13 mouse cellular contexts compared by ENCODE assay signal in genomic region chr13:43591828-43592680, GRCm38 (mm10). TPM values are rescaled to one million over a fixed set of nuclear protein-coding genes. Genes with fewer than 3 reads are reported as not detected.
DNase-seq lines count a peak whose midpoint lies in the region; ATAC-seq and TF ChIP-seq lines count a peak whose summit lies in the region.
"Had no signal": no experiment of that assay in that cellular context is flagged by ENCODE, and none has a peak within 500 bp of the region (broad histone marks: within the 10 kb centered on the region; RNA-seq: fewer than 3 reads in every experiment).

No protein-coding gene starts in this region.

- no peaks in the 10 kb centered on the region for H3K9me3 ChIP-seq in embryonic facial prominence, embryonic 11.5 days (replicated peaks; ENCODE audit: control insufficient read depth, low read length)
- no peaks in the 10 kb centered on the region for H3K9me3 ChIP-seq in embryonic facial prominence, embryonic 10.5 days
- H3K9me3 ChIP-seq in forebrain, embryonic 14.5 days (replicated peaks; ENCODE audit: control insufficient read depth, low read length): no peaks in the 10 kb centered on the region

- H3K36me3 ChIP-seq in embryonic facial prominence, embryonic 11.5 days (replicated peaks; ENCODE audit: control insufficient read depth, insufficient read depth, low read depth, low read length): no peaks in the 10 kb centered on the region
- H3K36me3 ChIP-seq in embryonic facial prominence, embryonic 10.5 days (replicated peaks): no peaks in the 10 kb centered on the region
- no peaks in the 10 kb centered on the region for H3K36me3 ChIP-seq in kidney, adult 2 months (ENCODE audit: control insufficient read depth, insufficient read depth, low read length)
- no peaks in the 10 kb centered on the region for H3K36me3 ChIP-seq in forebrain, embryonic 14.5 days (ENCODE audit: control insufficient read depth, insufficient read depth, low read length)

- WGBS in embryonic facial prominence, embryonic 11.5 days: 77% methylated on average over 28 of the region's 28 CpGs
- WGBS in embryonic facial prominence, embryonic 10.5 days: 79% methylated on average over 28 of the region's 28 CpGs
- 77% methylated on average over 28 of the region's 28 CpGs for WGBS in kidney, adult 2 months
- WGBS in forebrain, embryonic 14.5 days: 30% methylated on average over 28 of the region's 28 CpGs

- H3K9ac ChIP-seq in embryonic facial prominence, embryonic 11.5 days (replicated peaks; ENCODE audit: low read length): no peak overlapping the region
- H3K9ac ChIP-seq in forebrain, embryonic 14.5 days (ENCODE audit: low read length): no peak overlapping the region
- H3K9ac ChIP-seq: liver, postnatal 0 days had no signal

- no peak overlapping the region for H3K4me3 ChIP-seq in embryonic facial prominence, embryonic 11.5 days (ENCODE audit: low read depth, low read length)
- no peak overlapping the region for H3K4me3 ChIP-seq in embryonic facial prominence, embryonic 10.5 days
- peak overlapping the region; percentile 33; the same call in 1 of the 2 replicates for H3K4me3 ChIP-seq in kidney, adult 2 months (ENCODE audit: insufficient read depth, low read depth, low read length)
- no peak overlapping the region for H3K4me3 ChIP-seq in forebrain, embryonic 14.5 days (ENCODE audit: low read depth, low read length)
- H3K4me3 ChIP-seq: erythroblast, embryonic 14.5 days; myocyte had no signal

- TF ChIP-seq POLR2A in kidney, adult 2 months (IDR thresholded peaks at IDR 0.05; ENCODE audit: low read depth, low read length): no peak

- H3K27me3 ChIP-seq in embryonic facial prominence, embryonic 11.5 days (ENCODE audit: control insufficient read depth, insufficient read depth, low read length): no peaks in the 10 kb centered on the region
- peaks cover 17% of the 10 kb centered on the region; the same call in 1 of the 2 replicates for H3K27me3 ChIP-seq in embryonic facial prominence, embryonic 10.5 days (replicated peaks; ENCODE audit: low read depth, poor library complexity, severe bottlenecking)
- no peaks in the 10 kb centered on the region for H3K27me3 ChIP-seq in kidney, adult 2 months (replicated peaks; ENCODE audit: control insufficient read depth, insufficient read depth, low read length)
- 0 out of 2 replicates have a peak, but pooled peaks cover 2% of the 10 kb centered on the region for H3K27me3 ChIP-seq in forebrain, embryonic 14.5 days (replicated peaks; ENCODE audit: control insufficient read depth, insufficient read depth, low read length)

- H3K4me1 ChIP-seq in embryonic facial prominence, embryonic 11.5 days (ENCODE audit: control insufficient read depth, insufficient read depth, low read length): no peaks in the 10 kb centered on the region
- H3K4me1 ChIP-seq in embryonic facial prominence, embryonic 10.5 days: no peaks in the 10 kb centered on the region
- no peaks in the 10 kb centered on the region for H3K4me1 ChIP-seq in kidney, adult 2 months (ENCODE audit: control insufficient read depth, insufficient read depth, low read length)
- H3K4me1 ChIP-seq in forebrain, embryonic 14.5 days (ENCODE audit: control insufficient read depth, insufficient read depth, low read length): peaks cover 6% of the 10 kb centered on the region; the same call in 1 of the 2 replicates

- no peak for TF ChIP-seq CTCF in kidney, adult 2 months (conservative IDR thresholded peaks at IDR 0.05; ENCODE audit: insufficient read depth, insufficient read length, low read depth, low read length)

- no peak for ATAC-seq in embryonic facial prominence, embryonic 11.5 days (replicated peaks; ENCODE audit: insufficient number of reproducible peaks, low FRiP score, low TSS enrichment, low read depth)
- peak; percentile 77 for ATAC-seq in forebrain, embryonic 14.5 days
- ATAC-seq: CD4-positive, CD25-positive, alpha-beta regulatory T cell, adult 4 months; liver, postnatal 0 days had no signal

- H3K27ac ChIP-seq in embryonic facial prominence, embryonic 11.5 days (replicated peaks; ENCODE audit: low read depth, low read length): no peak overlapping the region
- no peak overlapping the region for H3K27ac ChIP-seq in embryonic facial prominence, embryonic 10.5 days (replicated peaks)
- H3K27ac ChIP-seq in kidney, adult 2 months (ENCODE audit: insufficient read depth, low read depth, low read length): no peak overlapping the region
- peak overlapping the region; percentile 39; the same call in 1 of the 2 replicates for H3K27ac ChIP-seq in forebrain, embryonic 14.5 days (ENCODE audit: low read depth, low read length)

- peak; percentile 9 for DNase-seq in embryonic facial prominence, embryonic 11.5 days (ENCODE audit: low spot score)
- DNase-seq in embryonic facial prominence, embryonic 10.5 days (ENCODE audit: low spot score): no peak
- no peak for DNase-seq in kidney, adult 2 months
- DNase-seq in kidney, postnatal 25 days: no peak
- peak; percentile 57 for DNase-seq in brain, adult 2 months (ENCODE audit: low read depth, low spot score)
- DNase-seq in forebrain, embryonic 14.5 days (ENCODE audit: low spot score): peak; percentile 76
- DNase-seq in gastrocnemius, postnatal 25 days: no peak
- DNase-seq in T-cell, adult 2 months (ENCODE audit: low spot score): no peak
- DNase-seq: kidney, postnatal 14 days; liver, postnatal 0 days had no signal

- H3K4me2 ChIP-seq in embryonic facial prominence, embryonic 11.5 days (ENCODE audit: low read depth, low read length): no peak overlapping the region
- H3K4me2 ChIP-seq in forebrain, embryonic 14.5 days (ENCODE audit: low read length): peak overlapping the region; percentile 14; the same call in 1 of the 2 replicates

RNA-seq across cellular contexts. Expression of gene Rnf182, which starts 23.5 kb away (rescaled TPM):
- polyA plus RNA-seq in embryonic facial prominence, embryonic 11.5 days (2014; fragmentation: Nextera tagmentation; extraction: Ambion mirVana): 8.1 and 12.1 TPM in 2 replicates
- polyA plus RNA-seq in embryonic facial prominence, embryonic 10.5 days (2016; fragmentation: Nextera tagmentation; extraction: Ambion mirVana): 5.3 and 7.1 TPM in 2 replicates
- 0.39 and 0.48 TPM in 2 replicates for polyA plus RNA-seq in kidney, adult 2 months (2012; rRNA removed)
- polyA plus RNA-seq in forebrain, embryonic 14.5 days (2014; fragmentation: Nextera tagmentation; extraction: Ambion mirVana): 35.0 and 46.6 TPM in 2 replicates
- under 1 TPM in 1 of 2 experiments, not detected in 1; 0.11 TPM for total RNA-seq in gastrocnemius, postnatal 25 days (2021)
- polyA plus RNA-seq: CD4-positive, CD25-positive, alpha-beta regulatory T cell, adult 4 months; erythroblast, embryonic 14.5 days; liver, postnatal 0 days; myocyte had no signal

RNA-seq across cellular contexts. Expression of gene Mcur1, which starts 32.1 kb away (rescaled TPM):
- polyA plus RNA-seq in embryonic facial prominence, embryonic 11.5 days (2014; fragmentation: Nextera tagmentation; extraction: Ambion mirVana): 12.8 and 14.9 TPM in 2 replicates
- polyA plus RNA-seq in embryonic facial prominence, embryonic 10.5 days (2016; fragmentation: Nextera tagmentation; extraction: Ambion mirVana): 9.5 and 10.1 TPM in 2 replicates
- polyA plus RNA-seq in kidney, adult 2 months (2012; rRNA removed): 87.2 and 91.7 TPM in 2 replicates
- 7.2 and 7.6 TPM in 2 replicates for polyA plus RNA-seq in forebrain, embryonic 14.5 days (2014; fragmentation: Nextera tagmentation; extraction: Ambion mirVana)
- total RNA-seq in gastrocnemius, postnatal 25 days (2021): 10 to 100 TPM; 26.5 to 28.7 TPM

Comparison
In these comparisons a context has a peak if more than half of its experiments do, and no peak if none do; other contexts are left out.
1. DNase-seq: peak in embryonic facial prominence, embryonic 11.5 days (single experiment), brain, adult 2 months (single experiment) and forebrain, embryonic 14.5 days (single experiment); none in embryonic facial prominence, embryonic 10.5 days (single experiment), kidney, adult 2 months (single experiment), kidney, postnatal 25 days (0 of 2), gastrocnemius, postnatal 25 days (single experiment) and T-cell, adult 2 months (single experiment).